Mouse (Mus musculus): ENCODE data around the gene Ssb. TPM values are rescaled to one million over a fixed set of nuclear protein-coding genes. Genes with fewer than 3 reads are reported as not detected.

Gene Ssb
- total RNA-seq, 4 experiments from 2014 or later = 149 to 159 (median 152) TPM

Other genes starting within 250 kb of the Ssb start
- gene Bbs5, start 214.4 kb upstream of the Ssb start, total RNA-seq (2022) = 10 to 100 TPM in 2 of 4 experiments, 1 to 10 TPM in 2; 9.8 to 14.6 (median 10.2) TPM
- gene Klhl41, start 191.4 kb upstream of the Ssb start, total RNA-seq (2022) = under 1 TPM; 0.21 to 0.59 (median 0.54) TPM
- 10 to 100 TPM; 21.4 to 26.0 (median 22.6) TPM for gene Fastkd1, start 148.0 kb upstream of the Ssb start, total RNA-seq (2022)
- 10 to 100 TPM; 53.1 to 68.6 (median 61.8) TPM for gene Ppig, start 139.0 kb upstream of the Ssb start, total RNA-seq (2022)
- 1 to 10 TPM; 1.9 to 3.9 (median 2.4) TPM for gene Ccdc173, start 72.0 kb upstream of the Ssb start, total RNA-seq (2022)
- gene Phospho2, start 71.9 kb upstream of the Ssb start, total RNA-seq (2022) = 10 to 100 TPM; 24.4 to 30.8 (median 25.5) TPM
- gene Klhl23, start 39.6 kb upstream of the Ssb start, total RNA-seq (2022) = 10 to 100 TPM; 11.4 to 16.6 (median 14.4) TPM
- gene Mettl5, start 24.1 kb downstream of the Ssb start, total RNA-seq (2022) = 10 to 100 TPM; 16.2 to 26.2 (median 21.0) TPM
- 10 to 100 TPM; 85.6 to 99.8 (median 95.5) TPM for gene Ubr3, start 35.7 kb downstream of the Ssb start, total RNA-seq (2022)
- under 1 TPM in 1 of 4 experiments, not detected in 3; 0.09 TPM for gene Myo3b, start 177.6 kb downstream of the Ssb start, total RNA-seq (2022)